Mouse (Mus musculus) liver, postnatal 0 days (tissue): ENCODE data around the gene Srcin1. TPM values are rescaled to one million over a fixed set of nuclear protein-coding genes. Genes with fewer than 3 reads are reported as not detected.

ENCODE experiments used
- ATAC-seq: fragments of 200-750 bp; cut with Nextera tagmentation; 2 replicates; pipeline ENCODE4 v1.8.0; 2017; ENCODE audit warnings: mild to moderate bottlenecking, moderate library complexity
- DNase-seq: peaks from one replicate; pipeline ENCODE4 v3.0.0-alpha.2; 2016
- H3K27ac ChIP-seq: fragments of 300-500 bp; sonication (generic); 2 replicates; pipeline ENCODE4 v1.5.1; 2014; ENCODE audit warnings: antibody characterized with exemption, moderate library complexity, mild to moderate bottlenecking, low read depth
- H3K27me3 ChIP-seq: fragments of 300-500 bp; sonication (generic); 2 replicates; pipeline ENCODE4 v1.6.1; 2014; ENCODE audit warnings: low read length, control low read depth, mixed read lengths; ENCODE audit not compliant: insufficient read depth
- H3K36me3 ChIP-seq: fragments of 300-500 bp; sonication (generic); replicated peaks from 2 replicates; pipeline ENCODE4 v1.6.1; 2014; ENCODE audit warnings: mild to moderate bottlenecking, control low read depth, low read length, moderate library complexity, mixed read lengths; ENCODE audit not compliant: insufficient read depth
- H3K4me1 ChIP-seq: fragments of 300-500 bp; sonication (generic); 2 replicates; pipeline ENCODE4 v1.6.1; 2014; ENCODE audit warnings: antibody characterized with exemption, mild to moderate bottlenecking, control low read depth; ENCODE audit not compliant: insufficient read depth
- H3K4me2 ChIP-seq: fragments of 300-500 bp; sonication (generic); 2 replicates; pipeline ENCODE4 v1.6.1; 2014; ENCODE audit warnings: low read depth, mild to moderate bottlenecking, low read length, moderate library complexity, mixed read lengths
- H3K4me3 ChIP-seq: fragments of 300-500 bp; sonication (generic); 2 replicates; pipeline ENCODE4 v1.5.1; 2014; ENCODE audit warnings: low read depth, low read length
- H3K9ac ChIP-seq: fragments of 300-500 bp; sonication (generic); replicated peaks from 2 replicates; pipeline ENCODE4 v1.6.1; 2014; ENCODE audit warnings: mild to moderate bottlenecking, moderate library complexity
- H3K9me3 ChIP-seq: fragments of 300-500 bp; sonication (generic); 2 replicates; pipeline ENCODE4 v1.6.1; 2016; ENCODE audit warnings: mild to moderate bottlenecking, control low read depth, low read length, mixed read lengths
- CTCF ChIP-seq: sonication (generic); IDR thresholded peaks from 2 replicates; pipeline ENCODE4 v1.5.1; 2016; ENCODE audit warnings: antibody characterized with exemption, low read depth
- EP300 ChIP-seq: IDR thresholded peaks from 2 replicates; pipeline ENCODE4 v1.6.1; 2016; ENCODE audit warnings: antibody characterized with exemption, low read depth, mild to moderate bottlenecking
- WGBS: fragments of 180-500 bp; shearing (Covaris S2); extraction: QIAGEN DNeasy Blood & Tissue Kit; methylation state at CpG from one replicate; pipeline ENCODE4 v1.1.7; 2014; ENCODE audit not compliant: insufficient replicate concordance; 5-methylcytosine and 5-hydroxymethylcytosine counted together
- polyA plus RNA-seq: library from polyadenylated mRNA; unstranded; fragments of >200 nt; fragmentation: Nextera tagmentation; extraction: Ambion mirVana; gene quantifications from 2 replicates; pipeline ENCODE4 v1.2.1, GENCODE M21; 2015

Srcin1 gene
- polyA plus RNA-seq, 1 experiment from 2014 or later = 0.02 TPM

GRCm38 (mm10) chr11:97497543-97497942 lies 78.4 kb downstream of the Srcin1 start:
- TF ChIP-seq EP300 (no peak), CTCF (no peak)
- Histone ChIP-seq H3K27me3 (no peaks in the 10 kb centered on the region), H3K4me1 (no peaks in the 10 kb centered on the region), H3K4me2 (no peak overlapping the region), H3K27ac (no peak overlapping the region), H3K4me3 (no peak overlapping the region), H3K9me3 (no peaks in the 10 kb centered on the region), H3K36me3 (peaks cover 51% of the 10 kb centered on the region), H3K9ac (no peak overlapping the region)
- DNase-seq = no peak
- 93% methylated on average over 4 of the region's 4 CpGs for WGBS
- ATAC-seq = no peak

DNA sequence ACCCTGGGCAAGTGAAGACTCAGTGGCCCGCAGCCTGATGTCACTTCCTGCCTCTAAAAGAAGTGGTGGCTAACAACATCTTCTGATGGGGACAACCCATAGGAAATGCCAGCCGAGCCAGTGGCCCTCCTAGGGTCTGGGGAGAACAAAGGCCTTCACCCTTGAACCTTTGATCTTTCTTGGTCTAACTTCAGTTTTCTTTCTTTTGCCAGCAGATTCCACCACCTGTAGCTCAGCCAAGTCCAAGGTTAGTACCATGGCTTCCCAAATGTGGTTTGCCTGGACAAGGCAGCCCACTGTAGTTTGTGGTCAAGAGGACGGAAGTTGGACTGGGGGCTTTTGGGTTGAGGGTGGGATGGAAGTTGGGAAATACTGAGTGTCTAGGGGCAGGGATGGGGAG lies 83.2 kb downstream of the Srcin1 start:
- Histone ChIP-seq H3K4me1 (no peaks in the 10 kb centered on the region), H3K9me3 (no peaks in the 10 kb centered on the region), H3K27me3 (no peaks in the 10 kb centered on the region), H3K36me3 (peaks cover 64% of the 10 kb centered on the region), H3K27ac (no peak overlapping the region), H3K4me3 (no peak overlapping the region), H3K4me2 (no peak overlapping the region), H3K9ac (no peak overlapping the region)
- no peak for TF ChIP-seq EP300
- no peak for TF ChIP-seq CTCF
- ATAC-seq (no peak), DNase-seq (no peak)
- WGBS = 93% methylated on average over 3 of the region's 3 CpGs

- WGBS = 92% methylated on average over 10 of the region's 10 CpGs
- DNase-seq (no peak), ATAC-seq (no peak)
- peaks cover 66% of the 10 kb centered on the region for H3K36me3 ChIP-seq
- no peak overlapping the region for H3K4me2 ChIP-seq
- TF ChIP-seq CTCF (0 out of 2 replicates have a peak, but pooled peaks have one; percentile 8), EP300 (no peak)
- H3K4me1 ChIP-seq = no peaks in the 10 kb centered on the region
- H3K9ac ChIP-seq = no peak overlapping the region
- no peaks in the 10 kb centered on the region for H3K9me3 ChIP-seq
- H3K27me3 ChIP-seq = no peaks in the 10 kb centered on the region
- no peak overlapping the region for H3K27ac ChIP-seq
- no peak overlapping the region for H3K4me3 ChIP-seq
Observed at GRCm38 (mm10) chr11:97491640-97492039, 84.3 kb downstream of the Srcin1 start.

GRCm38 (mm10) chr11:97489589-97490324 lies 86.2 kb downstream of the Srcin1 start:
- DNase-seq (peak; percentile 83), ATAC-seq (peak; percentile 44; the same call in 1 of the 2 replicates)
- no peak for TF ChIP-seq EP300
- TF ChIP-seq CTCF = peak; percentile 96
- H3K9ac ChIP-seq = no peak overlapping the region
- H3K36me3 ChIP-seq = peaks cover 73% of the 10 kb centered on the region
- H3K27ac ChIP-seq = no peak overlapping the region
- WGBS = 49% methylated on average over 16 of the region's 16 CpGs
- H3K4me2 ChIP-seq = no peak overlapping the region
- no peaks in the 10 kb centered on the region for H3K9me3 ChIP-seq
- H3K4me3 ChIP-seq = no peak overlapping the region
- H3K4me1 ChIP-seq = no peaks in the 10 kb centered on the region
- no peaks in the 10 kb centered on the region for H3K27me3 ChIP-seq

DNA sequence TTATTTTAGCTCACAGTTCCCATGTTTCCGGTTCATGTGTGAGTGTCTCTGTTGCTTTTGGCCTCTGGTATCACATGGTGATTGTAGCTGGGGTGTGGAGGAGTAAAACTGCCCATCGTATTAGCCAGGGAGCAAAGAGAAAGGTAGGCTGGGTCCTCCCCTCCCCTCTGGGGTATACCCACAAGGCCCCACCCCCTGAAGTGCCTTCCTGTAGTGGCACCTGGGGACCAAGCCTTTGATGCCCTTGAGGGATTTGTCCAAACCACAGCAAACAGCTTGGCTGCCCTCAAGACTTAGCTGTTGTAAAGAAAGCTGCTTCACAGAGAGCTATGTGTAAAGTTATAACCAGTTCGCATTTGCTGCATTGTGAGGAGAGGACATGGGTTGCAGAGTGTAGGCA lies 88.3 kb downstream of the Srcin1 start:
- Histone ChIP-seq H3K27ac (no peak overlapping the region), H3K9me3 (no peaks in the 10 kb centered on the region), H3K4me2 (no peak overlapping the region), H3K4me1 (no peaks in the 10 kb centered on the region), H3K9ac (no peak overlapping the region), H3K4me3 (no peak overlapping the region), H3K36me3 (peaks cover 69% of the 10 kb centered on the region), H3K27me3 (no peaks in the 10 kb centered on the region)
- no peak for TF ChIP-seq CTCF
- no peak for TF ChIP-seq EP300
- ATAC-seq = no peak
- DNase-seq = no peak
- 83% methylated on average over 3 of the region's 3 CpGs for WGBS

- Histone ChIP-seq H3K4me1 (no peaks in the 10 kb centered on the region), H3K27me3 (no peaks in the 10 kb centered on the region), H3K4me3 (no peak overlapping the region), H3K9me3 (no peaks in the 10 kb centered on the region), H3K9ac (no peak overlapping the region), H3K27ac (no peak overlapping the region), H3K4me2 (no peak overlapping the region), H3K36me3 (peaks cover 69% of the 10 kb centered on the region)
- no peak for ATAC-seq
- WGBS = 78% methylated on average over 8 of the region's 8 CpGs
- TF ChIP-seq CTCF = no peak
- no peak for TF ChIP-seq EP300
- no peak for DNase-seq
Observed at GRCm38 (mm10) chr11:97485661-97486060, 90.3 kb downstream of the Srcin1 start.
